Mouse (Mus musculus): ENCODE results near the gene Immp2l.

DNA sequence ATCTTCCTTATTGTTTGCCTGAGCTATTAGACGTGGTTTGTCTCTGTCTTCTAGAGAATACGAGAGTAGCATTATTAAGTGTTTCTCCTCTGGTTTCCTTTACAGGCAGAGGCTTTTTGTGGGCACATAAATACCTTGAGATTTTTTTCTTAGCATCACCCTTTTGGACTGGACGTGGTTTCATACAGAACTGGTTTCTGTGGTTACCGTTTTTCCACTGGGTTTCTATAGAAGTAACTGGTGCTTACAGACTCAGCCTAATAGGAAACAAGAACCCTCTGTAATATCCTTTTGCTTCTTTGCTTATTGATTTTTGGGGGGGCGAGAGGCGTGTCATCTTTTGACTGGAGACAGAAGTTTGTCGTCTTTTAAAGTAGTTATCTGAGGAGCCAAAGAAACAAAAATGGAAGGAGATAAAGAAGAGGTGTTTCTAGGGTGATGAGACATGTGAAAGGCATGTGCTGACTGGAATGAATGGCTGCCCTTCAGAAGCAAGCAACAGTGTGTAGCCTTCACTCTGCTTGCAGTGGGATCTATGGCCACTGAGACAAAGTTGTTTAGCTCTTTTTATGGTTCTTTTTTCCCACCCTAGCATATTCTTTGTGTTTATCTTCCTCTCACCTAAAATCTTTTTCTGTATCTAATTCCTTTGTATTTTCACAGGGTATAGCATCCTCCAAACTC, 307.2 kb downstream of the Immp2l start:
- TF ChIP-seq CTCF (IDR thresholded peaks at IDR 0.05), result no peak
- TF ChIP-seq POLR2A (IDR thresholded peaks at IDR 0.05; ENCODE audit: insufficient read depth, low read depth, low read length), result no peak

Measured in heart, adult 2 months (tissue).